Mouse (Mus musculus) liver, embryonic 14.5 days (tissue): ENCODE data around the gene Zfp746.

Source experiments
- CTCF ChIP-seq: IDR thresholded peaks from 2 replicates; pipeline ENCODE4 v1.5.1; 2016; ENCODE audit warnings: antibody characterized with exemption, low read depth, control low read depth
- EP300 ChIP-seq: IDR thresholded peaks from 2 replicates; pipeline ENCODE4 v1.6.1; 2016; ENCODE audit warnings: antibody characterized with exemption, low read depth

- TF ChIP-seq EP300 (no peak), CTCF (no peak)
Observed at GRCm38 (mm10) chr6:48022672-48023071, 63.7 kb downstream of the Zfp746 start.
